ENCODE assay signal across 24 mouse cellular contexts in genomic region chr6:54210971-54211370, GRCm38 (mm10).
"Had no signal": no experiment of that assay in that cellular context is flagged by ENCODE, and none has a peak within 500 bp of the region (broad histone marks: within the 10 kb centered on the region; RNA-seq: fewer than 3 reads in every experiment).

No protein-coding gene starts in this region.

- H3K27me3 ChIP-seq: limb, embryonic 12.5 days; limb, embryonic 15.5 days; lung, embryonic 15.5 days; megakaryocyte, embryonic 14.5 days; neural tube, embryonic 13.5 days had no signal

- H3K27ac ChIP-seq: limb, embryonic 12.5 days; limb, embryonic 15.5 days; liver, embryonic 14.5 days; lung, embryonic 15.5 days; neural tube, embryonic 13.5 days; stomach, postnatal 0 days had no signal

- H3K4me2 ChIP-seq: limb, embryonic 12.5 days; limb, embryonic 15.5 days; liver, embryonic 11.5 days; lung, embryonic 15.5 days; neural tube, embryonic 13.5 days had no signal

- H3K9ac ChIP-seq: limb, embryonic 12.5 days; limb, embryonic 15.5 days; liver, embryonic 14.5 days; lung, embryonic 15.5 days; neural tube, embryonic 13.5 days had no signal

- DNase-seq: kidney, adult 18-20 months; kidney, adult 9 months; kidney, postnatal 14 days; kidney, postnatal 4 days; left cerebral cortex, postnatal 4 days; lung, adult 18-20 months; lung, postnatal 10 days; lung, postnatal 36 days; midbrain, embryonic 14.5 days; right cerebral cortex, adult 18-20 months; right cerebral cortex, postnatal 14 days; right cerebral cortex, postnatal 4 days; thymus, adult 2 months; thymus, postnatal 14 days; thymus, postnatal 4 days had no signal

- H3K4me1 ChIP-seq: limb, embryonic 12.5 days; limb, embryonic 15.5 days had no signal

- H3K36me3 ChIP-seq: limb, embryonic 12.5 days; limb, embryonic 15.5 days; lung, embryonic 15.5 days; neural tube, embryonic 13.5 days had no signal

- H3K4me3 ChIP-seq: limb, embryonic 12.5 days; limb, embryonic 15.5 days; lung, embryonic 15.5 days; megakaryocyte, embryonic 14.5 days; myocyte; neural tube, embryonic 13.5 days had no signal

- H3K9me3 ChIP-seq: limb, embryonic 12.5 days; limb, embryonic 15.5 days; lung, embryonic 15.5 days; neural tube, embryonic 13.5 days had no signal
